Mouse (Mus musculus) cerebellum, postnatal 10 days (tissue): ENCODE measurements around the gene Scn8a.
A peak's percentile ranks its signal among the peaks of the same experiment; 100 is the strongest.

Source experiments
- DNase-seq, 2 experiments: peaks; one replicate each; pipeline ENCODE4 v3.0.0; 2021; ENCODE audit warnings: mixed read lengths in 2 of 2

Gene Scn8a

GRCm38 (mm10) chr15:101044531-101044930 is 174.9 kb downstream of the Scn8a start:
- DNase-seq, result no peak

- DNase-seq, result no peak
These were observed 176.4 kb downstream of the Scn8a start for GRCm38 (mm10) chr15:101046039-101046526.

- peak; percentile 55 to 58 for DNase-seq
These were observed 177.0 kb downstream of the Scn8a start for GRCm38 (mm10) chr15:101046527-101047193.

GRCm38 (mm10) chr15:101047194-101047555 is 177.5 kb downstream of the Scn8a start, which contains the start of gene Gm47841:
Gene Gm47841, minus strand, starts transcription at chr15:101047397.
- peak in 1 of 2 experiments; percentile 28 for DNase-seq

GRCm38 (mm10) chr15:101048338-101048896 is 178.8 kb downstream of the Scn8a start:
- no peak for DNase-seq

GRCm38 (mm10) chr15:101051869-101052268 is 182.2 kb downstream of the Scn8a start:
- DNase-seq, result peak in 1 of 2 experiments; percentile 41

- DNase-seq, result peak in 1 of 2 experiments; percentile 51
These were observed 183.2 kb downstream of the Scn8a start for GRCm38 (mm10) chr15:101052560-101053501.

GRCm38 (mm10) chr15:101053832-101054459 is 184.3 kb downstream of the Scn8a start:
- DNase-seq, result peak in 1 of 2 experiments; percentile 31

GRCm38 (mm10) chr15:101054541-101054940 is 184.9 kb downstream of the Scn8a start:
- DNase-seq, result no peak

GRCm38 (mm10) chr15:101056225-101056624 is 186.6 kb downstream of the Scn8a start:
- peak; percentile 67 to 73 for DNase-seq

GRCm38 (mm10) chr15:101059570-101060279 is 190.1 kb downstream of the Scn8a start:
- no peak for DNase-seq

GRCm38 (mm10) chr15:101060280-101060852 is 190.7 kb downstream of the Scn8a start:
- no peak for DNase-seq

- DNase-seq, result peak; percentile 53 to 71
These were observed 195.4 kb downstream of the Scn8a start for GRCm38 (mm10) chr15:101065069-101065468.

GRCm38 (mm10) chr15:101066364-101066847 is 196.7 kb downstream of the Scn8a start:
- DNase-seq, result peak in 1 of 2 experiments; percentile 18

- DNase-seq, result peak in 1 of 2 experiments; percentile 33
These were observed 197.4 kb downstream of the Scn8a start for GRCm38 (mm10) chr15:101066920-101067696.

GRCm38 (mm10) chr15:101068029-101068428 is 198.4 kb downstream of the Scn8a start:
- no peak for DNase-seq

- peak in 1 of 2 experiments; percentile 34 for DNase-seq
These were observed 199.0 kb downstream of the Scn8a start for GRCm38 (mm10) chr15:101068671-101069070.

- peak in 1 of 2 experiments; percentile 3 for DNase-seq
These were observed 200.1 kb downstream of the Scn8a start for GRCm38 (mm10) chr15:101069641-101070190.

GRCm38 (mm10) chr15:101070762-101071161 is 201.1 kb downstream of the Scn8a start:
- DNase-seq, result peak in 1 of 2 experiments; percentile 3

GRCm38 (mm10) chr15:101072736-101073135 is 203.1 kb downstream of the Scn8a start:
- no peak for DNase-seq
